ENCODE assay signal across 24 mouse cellular contexts in genomic region chr6:49013023-49013422, GRCm38 (mm10). TPM values are rescaled to one million over a fixed set of nuclear protein-coding genes. Genes with fewer than 3 reads are reported as not detected.
"Had no signal": no experiment of that assay in that cellular context is flagged by ENCODE, and none has a peak within 500 bp of the region (broad histone marks: within the 10 kb centered on the region; RNA-seq: fewer than 3 reads in every experiment).

No protein-coding gene starts in this region.

- H3K36me3 ChIP-seq: liver, embryonic 13.5 days; liver, embryonic 15.5 days; midbrain, embryonic 10.5 days; midbrain, embryonic 12.5 days; neural tube, embryonic 12.5 days; stomach, embryonic 15.5 days had no signal

- H3K4me3 ChIP-seq: liver, embryonic 13.5 days; liver, embryonic 15.5 days; midbrain, embryonic 10.5 days; midbrain, embryonic 12.5 days; neural tube, embryonic 12.5 days; stomach, embryonic 15.5 days had no signal

- H3K27ac ChIP-seq: liver, embryonic 13.5 days; liver, embryonic 15.5 days; midbrain, embryonic 10.5 days; midbrain, embryonic 12.5 days; neural tube, embryonic 12.5 days; stomach, embryonic 15.5 days; stomach, postnatal 0 days had no signal

- H3K4me1 ChIP-seq: neural tube, embryonic 12.5 days had no signal

- ATAC-seq: liver, postnatal 0 days had no signal

- DNase-seq: liver, embryonic 13.5 days; liver, postnatal 0 days; lung, embryonic 14.5 days; lung, postnatal 10 days; midbrain, embryonic 14.5 days; right cerebral cortex, postnatal 14 days; thymus, postnatal 4 days had no signal

- H3K27me3 ChIP-seq: liver, embryonic 13.5 days; liver, embryonic 15.5 days; midbrain, embryonic 12.5 days; neural tube, embryonic 12.5 days; stomach, embryonic 15.5 days had no signal

RNA-seq across cellular contexts. Expression of gene Gpnmb, which starts 23.3 kb away (rescaled TPM):
- total RNA-seq: megakaryocyte-erythroid progenitor cell, adult 5-6 weeks; monocyte, adult 5-6 weeks; neutrophil, adult 5-6 weeks had no signal

RNA-seq across cellular contexts. Expression of gene Svs1, which starts 26.4 kb away (rescaled TPM):
- total RNA-seq: megakaryocyte-erythroid progenitor cell, adult 5-6 weeks; midbrain, postnatal 0 days; monocyte, adult 5-6 weeks; neutrophil, adult 5-6 weeks had no signal
- polyA plus RNA-seq: liver, embryonic 11.5 days; liver, embryonic 13.5 days; liver, embryonic 15.5 days; liver, postnatal 0 days; lung, embryonic 14.5 days; lung, embryonic 16.5 days; midbrain, embryonic 10.5 days; midbrain, embryonic 12.5 days; midbrain, embryonic 14.5 days; midbrain, postnatal 0 days; neural tube, embryonic 12.5 days; neural tube, embryonic 14.5 days; spleen, adult 2 months; stomach, embryonic 15.5 days; stomach, postnatal 0 days; testis, adult 2 months; thymus, postnatal 0 days; urinary bladder, adult 2 months had no signal

RNA-seq across cellular contexts. Expression of gene Doxl2, which starts 38.3 kb away (rescaled TPM):
- total RNA-seq: megakaryocyte-erythroid progenitor cell, adult 5-6 weeks; midbrain, postnatal 0 days; monocyte, adult 5-6 weeks; neutrophil, adult 5-6 weeks had no signal
- polyA plus RNA-seq: liver, embryonic 11.5 days; liver, embryonic 13.5 days; liver, embryonic 15.5 days; liver, postnatal 0 days; lung, embryonic 14.5 days; lung, embryonic 16.5 days; midbrain, embryonic 10.5 days; midbrain, embryonic 12.5 days; midbrain, embryonic 14.5 days; midbrain, postnatal 0 days; neural tube, embryonic 12.5 days; neural tube, embryonic 14.5 days; stomach, embryonic 15.5 days; stomach, postnatal 0 days; testis, adult 2 months; thymus, postnatal 0 days; urinary bladder, adult 2 months had no signal
